Mouse (Mus musculus) neural tube, embryonic 15.5 days (tissue): Measurements from ENCODE around the gene Rab30. TPM values are rescaled to one million over a fixed set of nuclear protein-coding genes. Genes with fewer than 3 reads are reported as not detected.
A peak's percentile ranks its signal among the peaks of the same experiment; 100 is the strongest.

ENCODE experiments used
- ATAC-seq: fragments of 200-750 bp; cut with Nextera tagmentation; 2 replicates; pipeline ENCODE4 v1.8.0; 2017; ENCODE audit warnings: mild to moderate bottlenecking, moderate TSS enrichment, moderate library complexity; ENCODE audit not compliant: low FRiP score
- H3K27ac ChIP-seq: fragments of 300-500 bp; sonication (generic); replicated peaks from 2 replicates; pipeline ENCODE4 v1.5.1; 2015; ENCODE audit warnings: mild to moderate bottlenecking, inconsistent platforms
- H3K27me3 ChIP-seq: fragments of 300-500 bp; sonication (generic); replicated peaks from 2 replicates; pipeline ENCODE4 v1.6.1; 2015; ENCODE audit warnings: inconsistent platforms
- H3K36me3 ChIP-seq: fragments of 300-500 bp; sonication (generic); 2 replicates; pipeline ENCODE4 v1.6.1; 2015; ENCODE audit warnings: inconsistent platforms
- H3K4me1 ChIP-seq: fragments of 300-500 bp; sonication (generic); 2 replicates; pipeline ENCODE4 v1.6.1; 2015; ENCODE audit warnings: inconsistent platforms
- H3K4me2 ChIP-seq: fragments of 300-500 bp; sonication (generic); 2 replicates; pipeline ENCODE4 v1.6.1; 2015; ENCODE audit warnings: inconsistent platforms, mild to moderate bottlenecking, moderate library complexity
- H3K4me3 ChIP-seq: fragments of 300-500 bp; sonication (generic); replicated peaks from 2 replicates; pipeline ENCODE4 v1.5.1; 2015; ENCODE audit warnings: mild to moderate bottlenecking, inconsistent platforms
- H3K9ac ChIP-seq: fragments of 300-500 bp; sonication (generic); replicated peaks from 2 replicates; pipeline ENCODE4 v1.6.1; 2015; ENCODE audit warnings: mild to moderate bottlenecking, inconsistent platforms
- H3K9me3 ChIP-seq: fragments of 300-500 bp; sonication (generic); replicated peaks from 2 replicates; pipeline ENCODE4 v1.6.1; 2016; ENCODE audit warnings: inconsistent platforms
- WGBS: fragments of 180-500 bp; shearing (Covaris S2); methylation state at CpG from one replicate; pipeline ENCODE4 v1.1.7; 2015; ENCODE audit warnings: mixed read lengths; 5-methylcytosine and 5-hydroxymethylcytosine counted together
- polyA plus RNA-seq: library from polyadenylated mRNA; unstranded; fragments of >200 nt; fragmentation: Nextera tagmentation; extraction: Ambion mirVana; gene quantifications from 2 replicates; pipeline ENCODE4 v1.2.1, GENCODE M21; 2015

The Rab30 gene
- polyA plus RNA-seq: 22.0 and 23.5 TPM in 2 replicates

- under 1% methylated on average over 38 of the region's 38 CpGs for WGBS
- peak within 1 kb of the TSS; percentile 79 for H3K4me2 ChIP-seq
- no peaks in the 10 kb centered on the region for H3K27me3 ChIP-seq
- peak within 1 kb of the TSS; percentile 93 for H3K9ac ChIP-seq
- peaks cover 9% of the 10 kb centered on the region; the same call in 1 of the 2 replicates for H3K36me3 ChIP-seq
- H3K9me3 ChIP-seq: no peaks in the 10 kb centered on the region
- ATAC-seq: peak; percentile 99
- peak within 1 kb of the TSS; percentile 75 for H3K4me3 ChIP-seq
- peaks cover 49% of the 10 kb centered on the region for H3K4me1 ChIP-seq
- H3K27ac ChIP-seq: peak within 1 kb of the TSS; percentile 96
These were observed at the start of gene Rab30 for GRCm38 (mm10) chr7:92741152-92741860. Rab30 (plus strand) TSS chr7:92741603.

- no peaks in the 10 kb centered on the region for H3K36me3 ChIP-seq
- no peaks in the 10 kb centered on the region for H3K4me1 ChIP-seq
- 53% methylated on average over 3 of the region's 3 CpGs for WGBS
- H3K27me3 ChIP-seq: no peaks in the 10 kb centered on the region
- no peak for ATAC-seq
- no peak overlapping the region for H3K27ac ChIP-seq
- H3K9ac ChIP-seq: no peak overlapping the region
- H3K4me3 ChIP-seq: no peak overlapping the region
- no peaks in the 10 kb centered on the region for H3K9me3 ChIP-seq
- no peak overlapping the region for H3K4me2 ChIP-seq
These were observed 45.0 kb upstream of the Rab30 start for GRCm38 (mm10) chr7:92696395-92696794.

- Histone ChIP-seq H3K9me3 (no peaks in the 10 kb centered on the region), H3K36me3 (no peaks in the 10 kb centered on the region), H3K27me3 (no peaks in the 10 kb centered on the region), H3K4me2 (no peak overlapping the region), H3K4me1 (no peaks in the 10 kb centered on the region), H3K27ac (no peak overlapping the region), H3K9ac (no peak overlapping the region), H3K4me3 (no peak overlapping the region)
- WGBS: 77% methylated on average over 5 of the region's 5 CpGs
- ATAC-seq: no peak
These were observed 42.6 kb upstream of the Rab30 start for GRCm38 (mm10) chr7:92698770-92699169.

- ATAC-seq: no peak
- H3K4me2 ChIP-seq: no peak overlapping the region
- no peak overlapping the region for H3K9ac ChIP-seq
- no peaks in the 10 kb centered on the region for H3K36me3 ChIP-seq
- H3K27me3 ChIP-seq: no peaks in the 10 kb centered on the region
- H3K4me1 ChIP-seq: peaks cover 7% of the 10 kb centered on the region; the same call in 1 of the 2 replicates
- no peak overlapping the region for H3K4me3 ChIP-seq
- WGBS: 82% methylated on average over 1 of the region's 1 CpGs
- no peaks in the 10 kb centered on the region for H3K9me3 ChIP-seq
- H3K27ac ChIP-seq: no peak overlapping the region
These were observed 37.7 kb upstream of the Rab30 start for GRCm38 (mm10) chr7:92703661-92704060.

GRCm38 (mm10) chr7:92705534-92705933 lies 35.9 kb upstream of the Rab30 start:
- H3K4me2 ChIP-seq: no peak overlapping the region
- ATAC-seq: no peak
- no peaks in the 10 kb centered on the region for H3K36me3 ChIP-seq
- WGBS: 76% methylated on average over 2 of the region's 2 CpGs
- no peak overlapping the region for H3K27ac ChIP-seq
- no peaks in the 10 kb centered on the region for H3K9me3 ChIP-seq
- H3K27me3 ChIP-seq: no peaks in the 10 kb centered on the region
- H3K4me3 ChIP-seq: no peak overlapping the region
- H3K4me1 ChIP-seq: peaks cover 9% of the 10 kb centered on the region; the same call in 1 of the 2 replicates
- H3K9ac ChIP-seq: no peak overlapping the region

- H3K27me3 ChIP-seq: no peaks in the 10 kb centered on the region
These were observed 34.7 kb upstream of the Rab30 start for GRCm38 (mm10) chr7:92706711-92707110.

GRCm38 (mm10) chr7:92709573-92709972 lies 31.8 kb upstream of the Rab30 start:
- ATAC-seq: no peak
- no peaks in the 10 kb centered on the region for H3K27me3 ChIP-seq
- H3K9ac ChIP-seq: no peak overlapping the region
- peaks cover 9% of the 10 kb centered on the region; the same call in 1 of the 2 replicates for H3K4me1 ChIP-seq
- no peak overlapping the region for H3K4me3 ChIP-seq
- no peak overlapping the region for H3K4me2 ChIP-seq
- no peak overlapping the region for H3K27ac ChIP-seq
- 21% methylated on average over 2 of the region's 2 CpGs for WGBS
- no peaks in the 10 kb centered on the region for H3K36me3 ChIP-seq
- H3K9me3 ChIP-seq: no peaks in the 10 kb centered on the region

More at GRCm38 (mm10) chr7:92706711-92707110, 34.7 kb upstream of the Rab30 start:
- WGBS: 51% methylated on average over 12 of the region's 12 CpGs
- Histone ChIP-seq H3K9me3 (no peaks in the 10 kb centered on the region), H3K4me2 (peak overlapping the region; percentile 17), H3K4me3 (no peak overlapping the region), H3K4me1 (peaks cover 9% of the 10 kb centered on the region; the same call in 1 of the 2 replicates), H3K9ac (no peak overlapping the region), H3K36me3 (no peaks in the 10 kb centered on the region), H3K27ac (no peak overlapping the region)
- 0 out of 2 replicates have a peak, but pooled peaks have one; percentile 38 for ATAC-seq

GRCm38 (mm10) chr7:92711593-92711992 lies 29.8 kb upstream of the Rab30 start:
- WGBS: 94% methylated on average over 3 of the region's 3 CpGs
- no peak overlapping the region for H3K9ac ChIP-seq
- no peak for ATAC-seq

GRCm38 (mm10) chr7:92715055-92715454 lies 26.3 kb upstream of the Rab30 start:
- no peaks in the 10 kb centered on the region for H3K36me3 ChIP-seq
- H3K27ac ChIP-seq: no peak overlapping the region
- H3K4me2 ChIP-seq: no peak overlapping the region
- H3K4me3 ChIP-seq: no peak overlapping the region
- H3K9ac ChIP-seq: no peak overlapping the region
- WGBS: 85% methylated on average over 1 of the region's 1 CpGs
- H3K27me3 ChIP-seq: no peaks in the 10 kb centered on the region
- H3K9me3 ChIP-seq: no peaks in the 10 kb centered on the region
- no peaks in the 10 kb centered on the region for H3K4me1 ChIP-seq
- no peak for ATAC-seq

More at GRCm38 (mm10) chr7:92711593-92711992, 29.8 kb upstream of the Rab30 start:
- Histone ChIP-seq H3K4me2 (no peak overlapping the region), H3K27ac (no peak overlapping the region), H3K4me3 (no peak overlapping the region), H3K9me3 (no peaks in the 10 kb centered on the region), H3K36me3 (no peaks in the 10 kb centered on the region), H3K4me1 (peaks cover 4% of the 10 kb centered on the region; the same call in 1 of the 2 replicates), H3K27me3 (no peaks in the 10 kb centered on the region)

GRCm38 (mm10) chr7:92720156-92720905 lies 21.1 kb upstream of the Rab30 start:
- H3K9ac ChIP-seq: no peak overlapping the region
- no peak for ATAC-seq
- no peak overlapping the region for H3K4me3 ChIP-seq
- H3K4me2 ChIP-seq: no peak overlapping the region
- H3K4me1 ChIP-seq: no peaks in the 10 kb centered on the region
- no peaks in the 10 kb centered on the region for H3K36me3 ChIP-seq
- no peaks in the 10 kb centered on the region for H3K9me3 ChIP-seq
- no peak overlapping the region for H3K27ac ChIP-seq
- 72% methylated on average over 3 of the region's 3 CpGs for WGBS
- H3K27me3 ChIP-seq: no peaks in the 10 kb centered on the region

GRCm38 (mm10) chr7:92723750-92724149 lies 17.7 kb upstream of the Rab30 start:
- 21% methylated on average over 3 of the region's 3 CpGs for WGBS
- H3K4me2 ChIP-seq: no peak overlapping the region
- ATAC-seq: no peak

GRCm38 (mm10) chr7:92724261-92724660 lies 17.1 kb upstream of the Rab30 start:
- ATAC-seq: no peak
- Histone ChIP-seq H3K9me3 (no peaks in the 10 kb centered on the region), H3K4me2 (no peak overlapping the region), H3K4me3 (no peak overlapping the region), H3K4me1 (no peaks in the 10 kb centered on the region), H3K36me3 (no peaks in the 10 kb centered on the region), H3K27me3 (no peaks in the 10 kb centered on the region), H3K9ac (no peak overlapping the region), H3K27ac (no peak overlapping the region)
- 69% methylated on average over 4 of the region's 4 CpGs for WGBS

More at GRCm38 (mm10) chr7:92723750-92724149, 17.7 kb upstream of the Rab30 start:
- Histone ChIP-seq H3K9me3 (no peaks in the 10 kb centered on the region), H3K27ac (no peak overlapping the region), H3K36me3 (no peaks in the 10 kb centered on the region), H3K27me3 (no peaks in the 10 kb centered on the region), H3K4me3 (no peak overlapping the region), H3K9ac (no peak overlapping the region), H3K4me1 (no peaks in the 10 kb centered on the region)
